Mouse (Mus musculus): ENCODE measurements at regions not wholly inside any gene's neighbourhood (a gene's known extent, or its start where the extent isn't known, plus 50 kb on each side); places are given as distances from the start of the nearest gene placed in this dataset.

- no peak for TF ChIP-seq CTCF (IDR thresholded peaks at IDR 0.05; ENCODE audit: borderline replicate concordance, extremely low read depth, insufficient read depth, insufficient read length)
- TF ChIP-seq POLR2A (IDR thresholded peaks at IDR 0.05; ENCODE audit: borderline replicate concordance, extremely low read depth, insufficient read depth, insufficient read length, poor library complexity, severe bottlenecking): no peak
Measured at GRCm38 (mm10) chr9:32847361-32847760, 211.3 kb downstream of the Ets1 start.

GRCm38 (mm10) chr9:32852282-32852681 is 216.3 kb downstream of the Ets1 start:
- TF ChIP-seq CTCF (IDR thresholded peaks at IDR 0.05; ENCODE audit: borderline replicate concordance, extremely low read depth, insufficient read depth, insufficient read length): no peak
- TF ChIP-seq POLR2A (IDR thresholded peaks at IDR 0.05; ENCODE audit: borderline replicate concordance, extremely low read depth, insufficient read depth, insufficient read length, poor library complexity, severe bottlenecking): no peak
- DNase-seq (ENCODE audit: low read depth): no peak

More at GRCm38 (mm10) chr9:32847361-32847760, 211.3 kb downstream of the Ets1 start:
- no peak for DNase-seq (ENCODE audit: low read depth)

- no peak for TF ChIP-seq POLR2A (IDR thresholded peaks at IDR 0.05; ENCODE audit: borderline replicate concordance, extremely low read depth, insufficient read depth, insufficient read length, poor library complexity, severe bottlenecking)
- no peak for TF ChIP-seq CTCF (IDR thresholded peaks at IDR 0.05; ENCODE audit: borderline replicate concordance, extremely low read depth, insufficient read depth, insufficient read length)
- no peak for DNase-seq (ENCODE audit: low read depth)
Measured at GRCm38 (mm10) chr9:32863286-32863685, 227.3 kb downstream of the Ets1 start.

GRCm38 (mm10) chr9:32868936-32869335 is 232.9 kb downstream of the Ets1 start:
- TF ChIP-seq POLR2A (IDR thresholded peaks at IDR 0.05; ENCODE audit: borderline replicate concordance, extremely low read depth, insufficient read depth, insufficient read length, poor library complexity, severe bottlenecking) (no peak), CTCF (IDR thresholded peaks at IDR 0.05; ENCODE audit: borderline replicate concordance, extremely low read depth, insufficient read depth, insufficient read length) (no peak)
- DNase-seq (ENCODE audit: low read depth): no peak

GRCm38 (mm10) chr9:32874306-32874875 is 238.4 kb downstream of the Ets1 start:
- TF ChIP-seq POLR2A (IDR thresholded peaks at IDR 0.05; ENCODE audit: borderline replicate concordance, extremely low read depth, insufficient read depth, insufficient read length, poor library complexity, severe bottlenecking): no peak
- no peak for TF ChIP-seq CTCF (IDR thresholded peaks at IDR 0.05; ENCODE audit: borderline replicate concordance, extremely low read depth, insufficient read depth, insufficient read length)
- DNase-seq (ENCODE audit: low read depth): no peak

- no peak for TF ChIP-seq CTCF (IDR thresholded peaks at IDR 0.05; ENCODE audit: borderline replicate concordance, extremely low read depth, insufficient read depth, insufficient read length)
- no peak for TF ChIP-seq POLR2A (IDR thresholded peaks at IDR 0.05; ENCODE audit: borderline replicate concordance, extremely low read depth, insufficient read depth, insufficient read length, poor library complexity, severe bottlenecking)
Measured at GRCm38 (mm10) chr9:32882819-32883587, 247.0 kb downstream of the Ets1 start.

GRCm38 (mm10) chr9:32886008-32886650 is 250.1 kb downstream of the Ets1 start:
- no peak for TF ChIP-seq CTCF (IDR thresholded peaks at IDR 0.05; ENCODE audit: borderline replicate concordance, extremely low read depth, insufficient read depth, insufficient read length)
- no peak for TF ChIP-seq POLR2A (IDR thresholded peaks at IDR 0.05; ENCODE audit: borderline replicate concordance, extremely low read depth, insufficient read depth, insufficient read length, poor library complexity, severe bottlenecking)
- DNase-seq (ENCODE audit: low read depth): peak; percentile 38

More at GRCm38 (mm10) chr9:32882819-32883587, 247.0 kb downstream of the Ets1 start:
- no peak for DNase-seq (ENCODE audit: low read depth)

GRCm38 (mm10) chr9:32899801-32900200 is 263.8 kb downstream of the Ets1 start:
- no peak for DNase-seq (ENCODE audit: low read depth)

GRCm38 (mm10) chr9:32901287-32901686 is 265.3 kb downstream of the Ets1 start:
- TF ChIP-seq CTCF (IDR thresholded peaks at IDR 0.05; ENCODE audit: borderline replicate concordance, extremely low read depth, insufficient read depth, insufficient read length): no peak
- no peak for TF ChIP-seq POLR2A (IDR thresholded peaks at IDR 0.05; ENCODE audit: borderline replicate concordance, extremely low read depth, insufficient read depth, insufficient read length, poor library complexity, severe bottlenecking)
- DNase-seq (ENCODE audit: low read depth): peak; percentile 22

More at GRCm38 (mm10) chr9:32899801-32900200, 263.8 kb downstream of the Ets1 start:
- TF ChIP-seq POLR2A (IDR thresholded peaks at IDR 0.05; ENCODE audit: borderline replicate concordance, extremely low read depth, insufficient read depth, insufficient read length, poor library complexity, severe bottlenecking): no peak
- no peak for TF ChIP-seq CTCF (IDR thresholded peaks at IDR 0.05; ENCODE audit: borderline replicate concordance, extremely low read depth, insufficient read depth, insufficient read length)

GRCm38 (mm10) chr9:32906233-32906872 is 270.3 kb downstream of the Ets1 start:
- TF ChIP-seq POLR2A (IDR thresholded peaks at IDR 0.05; ENCODE audit: borderline replicate concordance, extremely low read depth, insufficient read depth, insufficient read length, poor library complexity, severe bottlenecking) (no peak), CTCF (IDR thresholded peaks at IDR 0.05; ENCODE audit: borderline replicate concordance, extremely low read depth, insufficient read depth, insufficient read length) (no peak)
- DNase-seq (ENCODE audit: low read depth): no peak

- TF ChIP-seq POLR2A (IDR thresholded peaks at IDR 0.05; ENCODE audit: borderline replicate concordance, extremely low read depth, insufficient read depth, insufficient read length, poor library complexity, severe bottlenecking) (no peak), CTCF (IDR thresholded peaks at IDR 0.05; ENCODE audit: borderline replicate concordance, extremely low read depth, insufficient read depth, insufficient read length) (no peak)
Measured at GRCm38 (mm10) chr9:32910641-32911040, 274.6 kb downstream of the Ets1 start.

More at GRCm38 (mm10) chr9:32910641-32911040, 274.6 kb downstream of the Ets1 start:
- no peak for DNase-seq (ENCODE audit: low read depth)

Measured in brain, embryonic 14.5 days (tissue).